Mouse (Mus musculus) heart, postnatal 0 days (tissue): ENCODE measurements around the gene Mmp15. TPM values are rescaled to one million over a fixed set of nuclear protein-coding genes. Genes with fewer than 3 reads are reported as not detected.

ENCODE experiments used
- ATAC-seq: fragments of 200-750 bp; cut with Nextera tagmentation; 2 replicates; pipeline ENCODE4 v1.8.0; 2017; ENCODE audit warnings: low read depth, moderate number of reproducible peaks, moderate library complexity; ENCODE audit not compliant: insufficient read depth
- DNase-seq: peaks from one replicate; pipeline ENCODE4 v3.0.0-alpha.2; 2016; ENCODE audit warnings: low spot score
- H3K27ac ChIP-seq: fragments of 300-500 bp; sonication (generic); 2 replicates; pipeline ENCODE4 v1.5.1; 2014; ENCODE audit warnings: low read depth, mild to moderate bottlenecking
- H3K27me3 ChIP-seq: fragments of 300-500 bp; sonication (generic); 2 replicates; pipeline ENCODE4 v1.6.1; 2014; ENCODE audit warnings: low read length, mixed read lengths; ENCODE audit not compliant: control insufficient read depth, insufficient read depth
- H3K36me3 ChIP-seq: fragments of 300-500 bp; sonication (generic); replicated peaks from 2 replicates; pipeline ENCODE4 v1.6.1; 2014; ENCODE audit warnings: low read length, mixed read lengths; ENCODE audit not compliant: control insufficient read depth, insufficient read depth
- H3K4me1 ChIP-seq: fragments of 300-500 bp; sonication (generic); 2 replicates; pipeline ENCODE4 v1.6.1; 2014; ENCODE audit warnings: antibody characterized with exemption; ENCODE audit not compliant: control insufficient read depth, insufficient read depth
- H3K4me2 ChIP-seq: fragments of 300-500 bp; sonication (generic); 2 replicates; pipeline ENCODE4 v1.6.1; 2014; ENCODE audit warnings: low read depth, mild to moderate bottlenecking, low read length, moderate library complexity
- H3K4me3 ChIP-seq: fragments of 300-500 bp; sonication (generic); 2 replicates; pipeline ENCODE4 v1.5.1; 2014; ENCODE audit warnings: low read depth, low read length
- H3K9ac ChIP-seq: fragments of 300-500 bp; sonication (generic); replicated peaks from 2 replicates; pipeline ENCODE4 v1.6.1; 2014; ENCODE audit warnings: low read depth, low read length, mixed read lengths
- H3K9me3 ChIP-seq: fragments of 300-500 bp; sonication (generic); replicated peaks from 2 replicates; pipeline ENCODE4 v1.6.1; 2016; ENCODE audit warnings: low read length; ENCODE audit not compliant: control insufficient read depth
- CTCF ChIP-seq: IDR thresholded peaks from 2 replicates; pipeline ENCODE4 v1.5.1; 2016; ENCODE audit warnings: antibody characterized with exemption, control low read depth, low read depth
- EP300 ChIP-seq: IDR thresholded peaks from 2 replicates; pipeline ENCODE4 v1.6.1; 2016; ENCODE audit warnings: antibody characterized with exemption, low read depth
- WGBS: fragments of 180-500 bp; shearing (Covaris S2); extraction: QIAGEN DNeasy Blood & Tissue Kit; methylation state at CpG from one replicate; pipeline ENCODE4 v1.1.7; 2014; 5-methylcytosine and 5-hydroxymethylcytosine counted together
- polyA plus RNA-seq: library from polyadenylated mRNA; unstranded; fragments of >200 nt; fragmentation: Nextera tagmentation; extraction: Ambion mirVana; gene quantifications from 2 replicates; pipeline ENCODE4 v1.2.1, GENCODE M21; 2015
- total RNA-seq: library from RNA; depleted of rRNA; stranded (reverse); fragments of >200 nt; gene quantifications from 2 replicates; pipeline ENCODE4 v1.2.3, GENCODE M21; 2014; ENCODE audit warnings: low replicate concordance

Gene Mmp15
- total and polyA plus RNA-seq, 2 experiments from 2014 or later, result 32.9 to 132 TPM

DNA sequence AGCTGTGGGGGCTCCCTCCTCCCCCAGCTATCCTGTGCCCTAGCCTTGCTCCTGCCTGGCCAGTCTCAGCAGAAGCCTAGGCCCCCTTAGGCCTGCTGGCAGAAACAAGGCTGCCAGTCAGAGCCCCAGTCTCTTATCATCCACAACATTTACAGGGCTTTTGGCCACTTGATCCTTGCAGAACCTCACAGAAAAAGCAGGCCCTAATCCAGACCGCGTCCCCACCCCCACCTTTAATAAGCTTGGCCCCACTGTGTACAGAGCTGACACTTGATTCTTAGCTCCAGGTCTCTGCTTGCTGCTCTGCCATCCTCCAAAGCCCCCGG lies 8.9 kb downstream of the Mmp15 start:
- no peak for TF ChIP-seq CTCF
- TF ChIP-seq EP300, result no peak
- H3K36me3 ChIP-seq, result peaks cover 1% of the 10 kb centered on the region; the same call in 1 of the 2 replicates
- no peaks in the 10 kb centered on the region for H3K9me3 ChIP-seq
- H3K27me3 ChIP-seq, result no peaks in the 10 kb centered on the region
- WGBS, result 21% methylated on average over 3 of the region's 3 CpGs
- H3K27ac ChIP-seq, result peak overlapping the region; percentile 77
- no peak overlapping the region; the same call in 1 of the 2 replicates for H3K4me2 ChIP-seq
- DNase-seq, result no peak
- peak overlapping the region; percentile 23 for H3K9ac ChIP-seq
- H3K4me1 ChIP-seq, result peaks cover 80% of the 10 kb centered on the region
- no peak for ATAC-seq
- H3K4me3 ChIP-seq, result no peak overlapping the region

DNA sequence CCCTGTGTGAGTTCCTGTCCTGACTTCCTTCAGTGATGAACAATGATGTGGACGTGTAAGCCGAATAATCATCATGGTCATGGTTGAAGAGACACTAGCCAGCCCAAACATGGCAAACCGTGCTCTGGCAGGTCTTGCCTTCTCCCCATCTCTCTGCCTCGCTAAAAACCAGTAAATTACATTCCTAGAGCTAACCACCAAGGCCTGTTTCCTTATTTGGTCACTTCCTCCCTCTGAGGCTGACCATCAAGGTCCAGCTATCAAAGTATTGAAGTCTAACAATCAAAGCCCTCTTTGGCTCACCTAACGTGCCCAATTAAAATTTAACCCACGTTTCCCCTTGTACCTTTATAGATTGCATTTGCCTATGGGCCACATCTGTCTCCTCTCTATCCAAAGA lies 10.2 kb downstream of the Mmp15 start:
- ATAC-seq (no peak), DNase-seq (no peak)
- Histone ChIP-seq H3K9me3 (no peaks in the 10 kb centered on the region), H3K4me2 (no peak overlapping the region), H3K36me3 (peaks cover 8% of the 10 kb centered on the region), H3K4me3 (no peak overlapping the region), H3K27me3 (no peaks in the 10 kb centered on the region), H3K9ac (no peak overlapping the region), H3K4me1 (peaks cover 75% of the 10 kb centered on the region), H3K27ac (no peak overlapping the region)
- no peak for TF ChIP-seq CTCF
- no peak for TF ChIP-seq EP300
- 46% methylated on average over 6 of the region's 6 CpGs for WGBS

DNA sequence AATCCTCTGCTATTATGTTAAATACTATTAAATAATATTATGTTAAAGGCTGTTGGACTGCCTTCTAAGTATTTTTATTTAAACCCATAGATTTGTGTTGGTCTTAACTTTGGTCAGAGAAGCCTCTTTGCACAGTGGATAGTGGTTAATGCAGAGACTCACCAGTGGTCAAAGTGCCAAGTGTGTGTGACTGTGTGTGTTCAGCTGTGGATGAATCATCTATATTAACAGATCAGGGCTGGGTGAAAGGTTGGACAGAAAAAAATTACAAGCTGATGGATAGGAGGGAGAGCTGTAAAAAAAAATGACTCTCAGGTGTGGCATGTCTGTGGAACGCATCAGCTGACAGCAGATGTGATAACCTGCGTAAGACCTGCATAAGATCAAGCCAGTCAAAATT lies 11.8 kb downstream of the Mmp15 start:
- Histone ChIP-seq H3K4me1 (peaks cover 61% of the 10 kb centered on the region), H3K4me2 (no peak overlapping the region), H3K27ac (no peak overlapping the region), H3K4me3 (no peak overlapping the region), H3K9ac (no peak overlapping the region), H3K9me3 (no peaks in the 10 kb centered on the region), H3K27me3 (no peaks in the 10 kb centered on the region), H3K36me3 (peaks cover 22% of the 10 kb centered on the region)
- DNase-seq, result no peak
- 90% methylated on average over 2 of the region's 2 CpGs for WGBS
- no peak for ATAC-seq
- TF ChIP-seq EP300, result no peak
- TF ChIP-seq CTCF, result no peak

DNA sequence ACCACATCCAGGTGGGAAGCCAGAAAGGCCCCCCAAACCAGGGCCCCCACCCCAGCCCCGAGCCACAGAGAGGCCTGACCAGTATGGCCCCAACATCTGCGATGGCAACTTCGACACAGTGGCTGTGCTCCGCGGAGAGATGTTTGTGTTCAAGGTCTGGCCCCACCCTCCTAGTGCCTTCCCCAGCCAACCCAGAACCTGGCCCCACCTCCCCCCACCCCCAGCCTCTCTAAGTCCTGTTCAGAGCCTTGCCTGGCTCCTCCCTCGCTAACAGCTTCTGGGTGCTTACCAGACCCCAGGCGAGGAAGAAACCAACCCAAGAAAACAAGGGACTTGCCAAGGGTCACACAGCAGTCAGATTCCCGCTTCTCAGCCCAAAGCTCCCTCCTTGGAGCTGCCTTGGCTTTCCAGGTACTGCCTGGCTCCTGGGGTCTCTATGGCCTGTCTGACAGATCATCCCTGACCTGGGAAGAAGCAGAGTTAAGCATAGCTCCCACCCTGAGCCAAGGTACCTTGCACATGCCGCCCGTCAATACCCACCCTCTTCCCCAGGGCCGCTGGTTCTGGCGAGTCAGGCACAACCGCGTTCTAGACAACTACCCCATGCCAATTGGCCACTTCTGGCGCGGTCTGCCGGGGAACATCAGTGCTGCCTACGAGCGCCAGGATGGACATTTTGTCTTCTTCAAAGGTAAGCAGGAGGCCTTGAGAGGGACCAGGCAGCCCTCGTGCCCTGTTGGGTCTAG lies 17.7 kb downstream of the Mmp15 start:
- no peak overlapping the region for H3K4me2 ChIP-seq
- no peak for TF ChIP-seq EP300
- H3K4me1 ChIP-seq, result peaks cover 33% of the 10 kb centered on the region
- no peak overlapping the region; the same call in 1 of the 2 replicates for H3K9ac ChIP-seq
- no peak overlapping the region for H3K4me3 ChIP-seq
- H3K27ac ChIP-seq, result no peak overlapping the region
- no peaks in the 10 kb centered on the region for H3K9me3 ChIP-seq
- H3K27me3 ChIP-seq, result no peaks in the 10 kb centered on the region
- peaks cover 66% of the 10 kb centered on the region for H3K36me3 ChIP-seq
- no peak for ATAC-seq
- WGBS, result 57% methylated on average over 20 of the region's 20 CpGs
- DNase-seq, result no peak

DNA sequence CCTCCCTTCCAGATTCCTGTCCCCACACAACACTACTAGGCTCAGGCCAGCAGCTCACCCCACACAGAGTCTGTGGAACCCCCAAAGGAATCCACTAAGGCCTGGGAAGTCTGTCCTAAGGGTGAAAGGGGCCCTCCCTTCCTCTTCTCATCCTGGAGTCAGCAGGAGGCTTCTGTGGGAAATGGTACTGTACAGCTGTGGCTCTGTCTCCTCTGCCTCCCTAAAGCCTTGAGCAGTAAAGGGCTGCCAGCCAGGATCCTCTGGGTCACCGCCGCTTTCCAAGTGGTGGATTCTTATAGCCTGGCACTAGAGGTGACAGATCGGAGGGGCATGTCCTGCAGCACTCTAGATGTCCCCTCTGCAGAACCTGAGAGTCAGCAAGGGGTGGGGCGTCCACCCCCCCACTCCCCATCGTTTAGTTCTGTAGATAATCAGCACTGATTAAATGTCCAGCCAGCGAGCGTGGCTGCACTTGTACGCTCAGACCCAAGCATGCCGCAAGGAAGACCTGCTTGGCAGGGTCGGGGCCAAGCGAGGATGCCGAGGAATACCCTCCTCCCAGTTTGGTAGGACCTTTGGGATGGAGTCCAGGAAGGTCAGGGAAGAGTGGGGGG lies 21.4 kb downstream of the Mmp15 start:
- H3K4me1 ChIP-seq, result peaks cover 29% of the 10 kb centered on the region
- ATAC-seq (peak; percentile 18; the same call in 1 of the 2 replicates), DNase-seq (peak; percentile 50)
- 31% methylated on average over 12 of the region's 12 CpGs for WGBS
- H3K4me3 ChIP-seq, result no peak overlapping the region
- H3K36me3 ChIP-seq, result peaks cover 47% of the 10 kb centered on the region
- TF ChIP-seq CTCF (no peak), EP300 (no peak)
- no peaks in the 10 kb centered on the region for H3K27me3 ChIP-seq
- no peak overlapping the region for H3K9ac ChIP-seq
- H3K9me3 ChIP-seq, result no peaks in the 10 kb centered on the region
- H3K4me2 ChIP-seq, result no peak overlapping the region
- peak overlapping the region; percentile 52 for H3K27ac ChIP-seq

DNA sequence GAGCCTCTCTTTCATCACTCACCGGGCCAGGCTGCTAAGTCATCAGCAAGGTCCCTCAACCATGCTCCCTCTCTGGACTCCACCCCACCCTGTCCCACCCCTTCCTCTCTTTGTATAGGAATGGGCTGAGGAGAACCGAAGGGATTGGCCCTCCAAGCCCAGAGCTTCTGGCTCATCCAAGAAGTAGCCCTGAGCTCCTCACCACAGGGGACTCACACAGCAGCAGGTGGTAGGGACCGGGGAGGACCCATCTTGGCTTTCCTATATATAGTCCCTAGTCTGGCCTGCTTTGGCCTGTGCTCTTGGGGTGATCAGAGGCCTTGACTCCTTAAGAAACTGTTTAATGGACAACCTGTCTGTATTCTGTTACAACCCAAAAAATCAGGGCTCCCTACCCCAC lies 22.4 kb downstream of the Mmp15 start:
- Histone ChIP-seq H3K36me3 (peaks cover 38% of the 10 kb centered on the region), H3K4me1 (peaks cover 30% of the 10 kb centered on the region), H3K9me3 (no peaks in the 10 kb centered on the region), H3K27ac (peak overlapping the region; percentile 52; the same call in 1 of the 2 replicates), H3K4me3 (no peak overlapping the region), H3K27me3 (no peaks in the 10 kb centered on the region), H3K9ac (no peak overlapping the region), H3K4me2 (no peak overlapping the region)
- TF ChIP-seq CTCF, result no peak
- no peak for TF ChIP-seq EP300
- 64% methylated on average over 3 of the region's 3 CpGs for WGBS
- DNase-seq, result no peak
- ATAC-seq, result no peak
